Mouse (Mus musculus) MN1 (cell line): Measurements from ENCODE around the gene Chac1.

Source experiments
- DNase-seq: peaks from one replicate; pipeline ENCODE4 v3.0.0-alpha.2; 2016; ENCODE audit warnings: low spot score

Gene Chac1

GRCm38 (mm10) chr2:119350555-119351486 lies at the start of gene Chac1:
Gene Chac1 (plus strand): TSS chr2:119351229.
- DNase-seq, result peak; percentile 96

GRCm38 (mm10) chr2:119302876-119303275 lies 48.2 kb upstream of the Chac1 start:
- no peak for DNase-seq

GRCm38 (mm10) chr2:119304391-119304790 lies 46.6 kb upstream of the Chac1 start:
- no peak for DNase-seq

GRCm38 (mm10) chr2:119304798-119305208 lies 46.2 kb upstream of the Chac1 start:
- DNase-seq, result peak; percentile 76

GRCm38 (mm10) chr2:119311544-119311943 lies 39.5 kb upstream of the Chac1 start:
- no peak for DNase-seq

GRCm38 (mm10) chr2:119312380-119312958 lies 38.6 kb upstream of the Chac1 start:
- DNase-seq, result no peak

GRCm38 (mm10) chr2:119313780-119314479 lies 37.1 kb upstream of the Chac1 start:
- DNase-seq, result no peak

- no peak for DNase-seq
These were observed 36.2 kb upstream of the Chac1 start for GRCm38 (mm10) chr2:119314742-119315310.

- no peak for DNase-seq
These were observed 32.9 kb upstream of the Chac1 start for GRCm38 (mm10) chr2:119318043-119318710.

GRCm38 (mm10) chr2:119320571-119320970 lies 30.5 kb upstream of the Chac1 start:
- no peak for DNase-seq

- peak; percentile 46 for DNase-seq
These were observed 29.1 kb upstream of the Chac1 start for GRCm38 (mm10) chr2:119321771-119322586.

- peak; percentile 65 for DNase-seq
These were observed 28.3 kb upstream of the Chac1 start for GRCm38 (mm10) chr2:119322587-119323300.

- no peak for DNase-seq
These were observed 27.0 kb upstream of the Chac1 start for GRCm38 (mm10) chr2:119323866-119324575.

GRCm38 (mm10) chr2:119324576-119325318 lies 26.3 kb upstream of the Chac1 start:
- no peak for DNase-seq

GRCm38 (mm10) chr2:119325568-119326143 lies 25.4 kb upstream of the Chac1 start, which contains the start of gene Dll4:
Gene Dll4 (plus strand): TSS chr2:119325784.
- peak; percentile 71 for DNase-seq

- DNase-seq, result peak; percentile 33
These were observed 24.6 kb upstream of the Chac1 start for GRCm38 (mm10) chr2:119326161-119327101.

- peak; percentile 26 for DNase-seq
These were observed 23.9 kb upstream of the Chac1 start for GRCm38 (mm10) chr2:119327102-119327480.
